Mouse (Mus musculus): ENCODE measurements around the gene Ptgdr2. TPM values are rescaled to one million over a fixed set of nuclear protein-coding genes. Genes with fewer than 3 reads are reported as not detected.

Gene Ptgdr2
- polyA plus RNA-seq (2017; shearing (Covaris generic)) = not detected

GRCm38 (mm10) chr19:10937110-10937563 lies at the start of gene Ptgdr2:
TSS of gene Ptgdr2 (plus strand) at chr19:10937160.

GRCm38 (mm10) chr19:10895016-10895528 lies 41.9 kb upstream of the Ptgdr2 start, which contains the start of gene Prpf19:
TSS of gene Prpf19 (plus strand) at chr19:10895231.

DNA sequence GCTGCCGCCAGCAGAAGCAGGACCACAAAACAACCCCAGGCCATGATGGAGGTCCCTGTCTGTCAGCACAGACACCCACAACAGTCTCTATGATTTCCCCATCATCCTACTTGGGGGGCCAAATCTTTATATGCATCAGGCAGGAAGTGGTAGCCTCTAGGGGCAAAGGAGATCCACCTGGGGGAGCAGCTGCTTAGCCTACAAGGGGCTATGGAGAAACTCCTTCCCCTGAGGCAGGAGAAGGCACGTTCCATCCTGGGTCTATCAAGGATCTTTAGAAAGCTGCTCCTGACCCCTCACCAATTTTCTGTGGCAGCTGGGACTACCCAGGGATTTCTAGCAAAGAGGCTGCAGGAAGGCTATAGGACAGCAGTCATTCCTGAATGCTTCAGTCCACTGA lies 16.4 kb upstream of the Ptgdr2 start, which contains the start of gene Zp1:
Zp1 (minus strand) TSS at position 101 of the 400 bp plus-strand sequence.

DNA sequence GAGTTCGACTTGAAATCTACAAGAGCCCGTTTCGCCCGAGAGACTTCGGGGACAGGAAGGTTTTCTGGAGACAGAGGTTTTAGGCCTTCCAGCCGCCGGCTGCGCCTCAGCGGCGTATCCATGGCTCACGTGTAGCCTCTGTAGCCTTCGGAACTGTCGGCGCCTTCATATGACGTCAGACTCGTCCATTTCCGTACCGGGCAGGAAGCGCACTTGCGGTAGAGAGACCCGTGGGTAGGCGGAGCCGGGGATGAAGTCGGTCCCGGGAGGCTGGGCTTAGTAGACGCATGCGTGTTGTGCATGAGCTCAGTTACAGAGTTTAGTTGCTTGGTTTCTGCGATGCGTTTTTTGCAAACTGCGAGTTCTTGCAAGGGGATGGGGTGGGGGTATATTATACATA lies 12.2 kb downstream of the Ptgdr2 start, which contains the start of gene Ccdc86:
Ccdc86 (minus strand) TSS at position 155 of the 400 bp plus-strand sequence.

DNA sequence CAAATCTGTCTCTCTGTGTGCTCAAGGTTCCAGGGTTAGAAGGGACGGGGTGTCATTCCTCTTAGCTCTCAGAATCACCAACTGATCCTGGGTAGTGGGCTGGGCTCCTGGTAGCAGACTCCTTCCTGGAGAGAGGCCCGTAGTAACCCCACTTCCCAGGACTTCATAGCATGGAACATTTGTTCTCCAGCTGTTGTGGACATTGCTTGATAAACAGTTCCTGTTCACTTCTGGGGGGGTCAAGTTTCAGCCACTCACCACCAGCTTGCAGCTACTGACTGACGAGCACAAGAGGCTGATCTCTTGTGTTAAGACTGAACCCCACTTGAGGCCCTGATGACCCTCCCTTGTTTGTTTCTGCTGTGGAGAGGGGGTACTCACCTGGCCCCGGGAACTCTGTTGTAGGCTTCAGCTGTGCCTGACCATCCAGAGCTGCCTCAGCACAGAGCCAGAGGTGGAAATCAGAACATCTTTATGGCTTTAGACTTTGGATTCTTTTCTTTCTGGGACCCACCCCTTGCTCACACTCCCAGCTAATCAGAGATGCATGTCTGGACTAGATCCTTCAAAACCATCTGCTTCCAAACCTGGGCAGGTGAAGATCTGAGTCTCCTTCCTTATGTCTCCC lies 37.4 kb downstream of the Ptgdr2 start, which contains the start of gene Ms4a10:
Ms4a10 (minus strand) TSS at position 433 of the 628 bp plus-strand sequence.

Other genes starting within 250 kb of the Ptgdr2 start
- 24.9 TPM for gene Vps37c, start 248.4 kb upstream of the Ptgdr2 start, polyA plus RNA-seq (2017; shearing (Covaris generic))
- 505 TPM for gene Cd5, start 198.2 kb upstream of the Ptgdr2 start, polyA plus RNA-seq (2017; shearing (Covaris generic))
- gene Cd6, start 107.1 kb upstream of the Ptgdr2 start, polyA plus RNA-seq (2017; shearing (Covaris generic)) = 601 TPM
- 8.9 TPM for gene Slc15a3, start 97.4 kb upstream of the Ptgdr2 start, polyA plus RNA-seq (2017; shearing (Covaris generic))
- gene Tmem132a, start 67.2 kb upstream of the Ptgdr2 start, polyA plus RNA-seq (2017; shearing (Covaris generic)) = not detected
- 40.9 TPM for gene Tmem109, start 55.2 kb upstream of the Ptgdr2 start, polyA plus RNA-seq (2017; shearing (Covaris generic))
- 62.6 TPM for gene Prpf19, start 41.9 kb upstream of the Ptgdr2 start, polyA plus RNA-seq (2017; shearing (Covaris generic))
- gene Zp1, start 16.5 kb upstream of the Ptgdr2 start, polyA plus RNA-seq (2017; shearing (Covaris generic)) = not detected
- 14.4 TPM for gene Ccdc86, start 12.1 kb downstream of the Ptgdr2 start, polyA plus RNA-seq (2017; shearing (Covaris generic))
- gene Ms4a10, start 37.5 kb downstream of the Ptgdr2 start, polyA plus RNA-seq (2017; shearing (Covaris generic)) = not detected
- gene Ms4a15, start 56.1 kb downstream of the Ptgdr2 start, polyA plus RNA-seq (2017; shearing (Covaris generic)) = not detected
- gene Ms4a18, start 80.9 kb downstream of the Ptgdr2 start, polyA plus RNA-seq (2017; shearing (Covaris generic)) = not detected
- gene Ms4a8a, start 143.9 kb downstream of the Ptgdr2 start, polyA plus RNA-seq (2017; shearing (Covaris generic)) = 0.56 TPM
- gene 1700017D01Rik, start 193.7 kb downstream of the Ptgdr2 start, polyA plus RNA-seq (2017; shearing (Covaris generic)) = not detected
- gene 1700025F22Rik, start 228.2 kb downstream of the Ptgdr2 start, polyA plus RNA-seq (2017; shearing (Covaris generic)) = not detected

Data from effector memory CD4-positive, alpha-beta T cell, adult 5 months (primary cell).